In genomic region chr17:83632653-83633570, GRCm38 (mm10) we compare ENCODE assay signal across 8 mouse cellular contexts. TPM values are rescaled to one million over a fixed set of nuclear protein-coding genes. Genes with fewer than 3 reads are reported as not detected.
DNase-seq lines count a peak whose midpoint lies in the region; ATAC-seq and TF ChIP-seq lines count a peak whose summit lies in the region.

No protein-coding gene starts in this region.

- peaks cover 64% of the 10 kb centered on the region for H3K27me3 ChIP-seq in limb, embryonic 10.5 days (ENCODE audit: low read depth, poor library complexity, severe bottlenecking)
- H3K27me3 ChIP-seq in midbrain, embryonic 12.5 days: peaks cover 74% of the 10 kb centered on the region
- H3K27me3 ChIP-seq in small intestine, adult 2 months (ENCODE audit: control insufficient read depth, insufficient read depth, low read length): peaks cover 42% of the 10 kb centered on the region

- peak overlapping the region; percentile 84 for H3K4me2 ChIP-seq in midbrain, embryonic 12.5 days (replicated peaks)

- 0 out of 2 replicates have a peak overlapping the region, but pooled peaks have one; percentile 41 for H3K9ac ChIP-seq in midbrain, embryonic 12.5 days (replicated peaks)

- peak overlapping the region; percentile 59 for H3K4me3 ChIP-seq in limb, embryonic 10.5 days
- H3K4me3 ChIP-seq in midbrain, embryonic 12.5 days: peak overlapping the region; percentile 56
- H3K4me3 ChIP-seq in small intestine, adult 2 months (ENCODE audit: low read depth, low read length): peak overlapping the region; percentile 76

- ATAC-seq in granulocyte monocyte progenitor cell, adult 5-6 weeks (replicated peaks; ENCODE audit: poor library complexity, severe bottlenecking): peak; percentile 53
- no peak for ATAC-seq in midbrain, embryonic 12.5 days (ENCODE audit: low FRiP score, low read depth)

- peaks cover 30% of the 10 kb centered on the region for H3K4me1 ChIP-seq in limb, embryonic 10.5 days
- peaks cover 25% of the 10 kb centered on the region for H3K4me1 ChIP-seq in midbrain, embryonic 12.5 days
- peaks cover 10% of the 10 kb centered on the region for H3K4me1 ChIP-seq in small intestine, adult 2 months (ENCODE audit: control insufficient read depth, insufficient read depth, insufficient read length, low read length)

- TF ChIP-seq POLR2A in small intestine, adult 2 months (IDR thresholded peaks at IDR 0.05; ENCODE audit: low read depth, low read length): no peak

- no peak overlapping the region for H3K27ac ChIP-seq in limb, embryonic 10.5 days
- H3K27ac ChIP-seq in midbrain, embryonic 12.5 days (replicated peaks): no peak overlapping the region
- H3K27ac ChIP-seq in small intestine, adult 2 months (ENCODE audit: insufficient read depth, low read depth, low read length): no peak overlapping the region

- WGBS in limb, embryonic 10.5 days: 2% methylated on average over 24 of the region's 24 CpGs
- 2% methylated on average over 24 of the region's 24 CpGs for WGBS in midbrain, embryonic 12.5 days
- WGBS in small intestine, adult 2 months: 4% methylated on average over 24 of the region's 24 CpGs

- peak; percentile 59; the same call in 1 of the 2 replicates for TF ChIP-seq CTCF in small intestine, adult 2 months (IDR thresholded peaks at IDR 0.05; ENCODE audit: extremely low read depth, insufficient read length, insufficient replicate concordance, low read depth, low read length)

- H3K36me3 ChIP-seq in limb, embryonic 10.5 days: no peaks in the 10 kb centered on the region
- H3K36me3 ChIP-seq in midbrain, embryonic 12.5 days: no peaks in the 10 kb centered on the region
- H3K36me3 ChIP-seq in small intestine, adult 2 months (ENCODE audit: control insufficient read depth, insufficient read depth, low read length): no peaks in the 10 kb centered on the region

- DNase-seq in urinary bladder, postnatal 14 days (ENCODE audit: low spot score): peak; percentile 72
- DNase-seq in urinary bladder, postnatal 10 days (ENCODE audit: low spot score): no peak
- peak; percentile 82 for DNase-seq in embryo, embryonic 9.5 days (ENCODE audit: extremely low spot score)
- DNase-seq in kidney, adult 11 months: peak; percentile 34
- peak; percentile 79 for DNase-seq in limb, embryonic 10.5 days (ENCODE audit: low spot score)

- no peaks in the 10 kb centered on the region for H3K9me3 ChIP-seq in limb, embryonic 10.5 days (replicated peaks)
- peaks cover 4% of the 10 kb centered on the region; the same call in 1 of the 2 replicates for H3K9me3 ChIP-seq in midbrain, embryonic 12.5 days

RNA-seq across cellular contexts. Expression of gene Kcng3, which starts 1.2 kb away (rescaled TPM):
- total RNA-seq in granulocyte monocyte progenitor cell, adult 5-6 weeks (2014; fragmentation: Nextera tagmentation): not detected in 2 replicates
- total RNA-seq in granulocyte monocyte progenitor cell, adult 5-6 weeks (2017): not detected in 2 replicates
- not detected in 2 replicates for polyA plus RNA-seq in limb, embryonic 10.5 days (2016; fragmentation: Nextera tagmentation; extraction: Ambion mirVana)
- 0.14 TPM in 1 of 2 replicates, not detected in the other for polyA plus RNA-seq in midbrain, embryonic 12.5 days (2016; fragmentation: Nextera tagmentation; extraction: Ambion mirVana)
- 0.25 and 0.36 TPM in 2 replicates for polyA plus RNA-seq in small intestine, adult 2 months (2012; rRNA removed)
